Mouse (Mus musculus) small intestine, adult 2 months (tissue): Measurements from ENCODE around the gene Cryab. TPM values are rescaled to one million over a fixed set of nuclear protein-coding genes. Genes with fewer than 3 reads are reported as not detected.

Experiments
- H3K27ac ChIP-seq: fragments of 200-500 bp; 2 replicates; pipeline ENCODE4 v1.5.1; 2012; ENCODE audit warnings: low read depth, low read length, control low read depth, inconsistent platforms; ENCODE audit not compliant: insufficient read depth
- H3K27me3 ChIP-seq: fragments of 200-500 bp; 2 replicates; pipeline ENCODE4 v1.6.1; 2012; ENCODE audit warnings: mild to moderate bottlenecking, moderate library complexity, low read length, inconsistent platforms; ENCODE audit not compliant: control insufficient read depth, insufficient read depth
- H3K36me3 ChIP-seq: fragments of 200-500 bp; 2 replicates; pipeline ENCODE4 v1.6.1; 2012; ENCODE audit warnings: mild to moderate bottlenecking, low read length, control low read depth, inconsistent platforms; ENCODE audit not compliant: control insufficient read depth, insufficient read depth
- H3K4me1 ChIP-seq: fragments of 200-500 bp; 2 replicates; pipeline ENCODE4 v1.6.1; 2012; ENCODE audit warnings: low read length, inconsistent platforms, mixed read lengths; ENCODE audit not compliant: control insufficient read depth, insufficient read depth, insufficient read length
- H3K4me3 ChIP-seq: fragments of 200-500 bp; 2 replicates; pipeline ENCODE4 v1.5.1; 2012; ENCODE audit warnings: low read depth, mild to moderate bottlenecking, control low read depth, inconsistent platforms, low read length, moderate library complexity
- CTCF ChIP-seq: fragments of 200-500 bp; IDR thresholded peaks from 2 replicates; pipeline ENCODE4 v1.5.1; 2012; ENCODE audit warnings: low read depth, mild to moderate bottlenecking, control low read depth, inconsistent platforms, low read length, moderate library complexity, mixed read lengths; ENCODE audit not compliant: insufficient replicate concordance, insufficient read length; ENCODE audit errors: extremely low read depth
- POLR2A ChIP-seq: fragments of 200-500 bp; IDR thresholded peaks from 2 replicates; pipeline ENCODE4 v1.6.1; 2012; ENCODE audit warnings: low read depth, mild to moderate bottlenecking, control low read depth, inconsistent platforms, low read length, moderate library complexity
- whole genome bisulfite sequencing: fragments of 180-500 bp; shearing (Covaris S2); methylation state at CpG from one replicate; pipeline ENCODE4 v1.1.7; 2018; 5-methylcytosine and 5-hydroxymethylcytosine counted together
- polyA plus RNA-seq: library from polyadenylated mRNA; depleted of rRNA; stranded (reverse); fragments of >200 nt; gene quantifications from 2 replicates; pipeline ENCODE4 v1.2.3, GENCODE M21; 2012; rRNA removed

Gene Cryab
- polyA plus RNA-seq, 1 experiment = 16.7 TPM

GRCm38 (mm10) chr9:50797641-50798040, 46.5 kb downstream of the Cryab start:
- Histone ChIP-seq H3K4me1 (no peaks in the 10 kb centered on the region), H3K36me3 (peaks cover 28% of the 10 kb centered on the region), H3K4me3 (no peak overlapping the region), H3K27me3 (no peaks in the 10 kb centered on the region), H3K27ac (no peak overlapping the region)
- WGBS = 94% methylated on average over 7 of the region's 7 CpGs
- TF ChIP-seq POLR2A (no peak), CTCF (no peak)

- Histone ChIP-seq H3K4me1 (no peaks in the 10 kb centered on the region), H3K27ac (no peak overlapping the region), H3K4me3 (no peak overlapping the region), H3K36me3 (peaks cover 33% of the 10 kb centered on the region), H3K27me3 (no peaks in the 10 kb centered on the region)
- WGBS = 79% methylated on average over 5 of the region's 5 CpGs
- TF ChIP-seq POLR2A = no peak
- TF ChIP-seq CTCF = no peak
Measured at GRCm38 (mm10) chr9:50798368-50798767, 47.2 kb downstream of the Cryab start.

GRCm38 (mm10) chr9:50800985-50801384, 49.9 kb downstream of the Cryab start:
- 59% methylated on average over 2 of the region's 2 CpGs for WGBS
- Histone ChIP-seq H3K27me3 (no peaks in the 10 kb centered on the region), H3K4me1 (no peaks in the 10 kb centered on the region), H3K36me3 (peaks cover 39% of the 10 kb centered on the region), H3K4me3 (no peak overlapping the region), H3K27ac (no peak overlapping the region)
- TF ChIP-seq POLR2A (no peak), CTCF (peak; percentile 53; the same call in 1 of the 2 replicates)

- WGBS = 86% methylated on average over 7 of the region's 7 CpGs
- Histone ChIP-seq H3K4me3 (no peak overlapping the region), H3K36me3 (peaks cover 46% of the 10 kb centered on the region), H3K4me1 (no peaks in the 10 kb centered on the region), H3K27me3 (no peaks in the 10 kb centered on the region), H3K27ac (no peak overlapping the region)
- TF ChIP-seq CTCF (no peak), POLR2A (no peak)
Measured at GRCm38 (mm10) chr9:50803055-50803671, 52.0 kb downstream of the Cryab start.

Other genes with a start within 250 kb of the Cryab start
- gene Pts, start 222.6 kb upstream of the Cryab start, polyA plus RNA-seq = 10.4 and 14.9 TPM in 2 replicates
- 5.7 and 11.2 TPM in 2 replicates for gene Il18, start 196.5 kb upstream of the Cryab start, polyA plus RNA-seq
- 5.5 and 8.5 TPM in 2 replicates for gene Bco2, start 196.1 kb upstream of the Cryab start, polyA plus RNA-seq
- 0.10 TPM in 1 of 2 replicates, not detected in the other for gene Tex12, start 190.0 kb upstream of the Cryab start, polyA plus RNA-seq
- 307 and 325 TPM in 2 replicates for gene Sdhd, start 147.5 kb upstream of the Cryab start, polyA plus RNA-seq
- 93.7 and 98.1 TPM in 2 replicates for gene Timm8b, start 147.4 kb upstream of the Cryab start, polyA plus RNA-seq
- 0.28 TPM in 2 replicates for gene Pih1d2, start 134.0 kb upstream of the Cryab start, polyA plus RNA-seq
- 1.2 and 1.6 TPM in 2 replicates for gene Nkapd1, start 133.9 kb upstream of the Cryab start, polyA plus RNA-seq
- 5.3 and 10.2 TPM in 2 replicates for gene Dlat, start 91.5 kb upstream of the Cryab start, polyA plus RNA-seq
- 0.57 and 0.75 TPM in 2 replicates for gene Dixdc1, start 11.8 kb upstream of the Cryab start, polyA plus RNA-seq
- gene 2310030G06Rik, start 4.8 kb upstream of the Cryab start, polyA plus RNA-seq = 7.6 and 15.0 TPM in 2 replicates
- 3.5 and 7.6 TPM in 2 replicates for gene Hspb2, start 1.0 kb downstream of the Cryab start, polyA plus RNA-seq
- 2.4 and 2.6 TPM in 2 replicates for gene Fdxacb1, start 16.9 kb downstream of the Cryab start, polyA plus RNA-seq
- 13.2 and 17.6 TPM in 2 replicates for gene Alg9, start 23.7 kb downstream of the Cryab start, polyA plus RNA-seq
- gene 1110032A03Rik, start 24.2 kb downstream of the Cryab start, polyA plus RNA-seq = 12.6 and 20.7 TPM in 2 replicates
- 1.6 and 1.9 TPM in 2 replicates for gene Ppp2r1b, start 94.0 kb downstream of the Cryab start, polyA plus RNA-seq